Mouse (Mus musculus): ENCODE results near the gene Oas3.
"Not testable (repeated sequence)": the region's sequence is repeated elsewhere in the genome, so short reads cannot be mapped to it uniquely, and the experiment has no call there.

GRCm38 (mm10) chr5:120798943-120799342 is 21.5 kb upstream of the Oas3 start:
- not testable (repeated sequence) for TF ChIP-seq CTCF, EP300 (IDR thresholded peaks at IDR 0.05)

Measured in lung, postnatal 0 days (tissue).